Mouse (Mus musculus): Measurements from ENCODE around the gene Igf2.

Igf2 gene

DNA sequence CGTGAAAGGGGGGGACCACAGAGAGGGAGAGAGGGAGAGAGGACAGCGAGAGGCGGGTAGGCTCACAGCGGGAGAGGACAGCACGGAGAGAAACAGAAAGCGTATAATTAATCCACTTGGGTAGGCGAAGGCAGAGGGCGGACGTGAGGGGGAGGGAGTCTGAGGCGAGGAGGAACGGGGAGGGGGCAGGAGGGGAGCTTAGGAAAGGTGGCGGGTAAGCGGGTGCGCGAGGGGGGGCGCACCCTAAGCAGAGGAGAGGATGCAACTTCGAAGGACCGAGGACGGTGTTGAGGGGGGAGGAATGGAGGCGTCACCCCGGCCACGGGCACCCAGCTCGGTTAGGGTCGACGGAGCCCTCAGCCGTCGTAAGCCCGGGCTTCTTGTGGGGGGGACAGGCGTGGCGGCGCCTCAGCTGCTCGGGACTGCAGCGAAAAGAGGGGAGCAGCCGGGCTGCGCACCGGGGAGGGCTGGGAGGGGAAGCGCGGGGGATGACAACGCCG, 7.9 kb downstream of the Igf2 start:
- DNase-seq: no peak

DNA sequence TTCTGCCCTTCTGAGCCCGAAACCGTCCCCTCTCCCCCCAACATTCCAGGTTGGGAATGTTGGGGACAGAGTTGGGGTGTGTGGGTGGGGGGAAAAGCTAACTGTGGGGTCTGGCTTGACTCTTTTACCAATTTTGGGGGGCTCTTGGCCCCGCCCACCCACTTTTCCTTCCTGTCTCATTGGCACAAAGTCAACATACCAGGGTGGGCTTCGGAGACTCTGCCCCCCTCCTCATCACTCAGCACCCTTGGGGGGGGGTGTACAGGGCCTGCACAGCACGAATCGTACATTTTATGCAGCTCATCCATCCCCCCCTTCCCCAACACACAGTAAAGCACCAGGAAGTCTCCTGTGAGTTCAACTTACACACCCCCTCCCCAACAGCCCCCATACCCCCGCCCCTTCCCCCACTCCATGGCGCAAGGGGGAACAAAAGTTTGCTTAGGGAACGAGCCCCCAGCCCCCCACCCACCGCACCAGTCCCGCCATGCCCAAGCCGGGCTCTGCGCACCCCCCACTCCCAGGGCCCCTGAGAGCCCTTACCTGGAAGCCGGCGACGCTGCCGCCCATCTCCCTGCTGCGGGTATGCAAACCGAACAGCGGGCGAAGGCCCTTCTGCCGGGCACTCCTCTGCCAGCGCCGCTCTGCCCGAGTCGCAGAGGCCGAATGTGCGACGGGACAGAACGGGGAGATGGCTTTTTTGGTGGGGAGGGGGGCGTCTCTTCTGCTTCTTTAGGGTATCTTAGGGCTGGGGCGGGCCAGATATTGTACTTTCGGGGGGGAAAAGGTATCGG, 8.6 kb downstream of the Igf2 start:
- DNase-seq: no peak

- DNase-seq: peak; percentile 77
Measured at GRCm38 (mm10) chr7:142657341-142657791, 9.2 kb downstream of the Igf2 start.

- DNase-seq: peak; percentile 68
Measured at GRCm38 (mm10) chr7:142656055-142656454, 10.6 kb downstream of the Igf2 start.

DNA sequence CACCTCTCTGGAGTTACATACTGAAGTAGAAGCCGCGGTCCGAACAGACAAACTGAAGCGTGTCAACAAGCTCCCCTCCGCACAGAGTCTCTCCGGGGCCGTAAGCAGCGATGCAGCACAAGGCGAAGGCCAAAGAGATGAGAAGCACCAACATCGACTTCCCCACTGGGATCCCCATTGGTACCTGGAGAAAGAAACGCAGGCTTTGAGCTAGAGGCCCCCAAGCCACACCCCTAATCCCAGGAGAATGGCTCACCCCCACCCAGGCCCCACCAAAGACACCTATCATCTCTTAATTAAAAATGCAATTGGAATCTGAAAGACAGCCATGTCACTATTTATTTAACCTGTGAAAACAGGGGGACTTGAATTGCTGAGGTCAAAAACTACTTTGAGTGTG, 11.0 kb downstream of the Igf2 start:
- DNase-seq: no peak

DNA sequence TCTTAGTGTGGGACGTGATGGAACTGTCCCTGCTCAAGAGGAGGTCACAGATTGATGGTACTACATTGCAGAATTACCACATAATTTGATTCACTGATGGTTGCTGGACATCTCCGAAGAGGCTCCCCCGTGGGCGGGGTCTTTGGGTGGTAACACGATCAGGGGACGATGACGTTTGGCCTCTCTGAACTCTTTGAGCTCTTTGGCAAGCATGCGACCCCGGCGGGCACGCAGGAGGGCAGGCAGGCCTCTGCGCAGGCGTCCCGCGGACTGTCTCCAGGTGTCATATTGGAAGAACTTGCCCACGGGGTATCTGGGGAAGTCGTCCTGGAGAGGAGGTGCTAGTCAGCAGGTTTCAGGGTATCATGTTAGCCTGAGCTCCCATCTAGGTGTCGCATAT, 12.9 kb downstream of the Igf2 start:
- DNase-seq: peak; percentile 62

DNA sequence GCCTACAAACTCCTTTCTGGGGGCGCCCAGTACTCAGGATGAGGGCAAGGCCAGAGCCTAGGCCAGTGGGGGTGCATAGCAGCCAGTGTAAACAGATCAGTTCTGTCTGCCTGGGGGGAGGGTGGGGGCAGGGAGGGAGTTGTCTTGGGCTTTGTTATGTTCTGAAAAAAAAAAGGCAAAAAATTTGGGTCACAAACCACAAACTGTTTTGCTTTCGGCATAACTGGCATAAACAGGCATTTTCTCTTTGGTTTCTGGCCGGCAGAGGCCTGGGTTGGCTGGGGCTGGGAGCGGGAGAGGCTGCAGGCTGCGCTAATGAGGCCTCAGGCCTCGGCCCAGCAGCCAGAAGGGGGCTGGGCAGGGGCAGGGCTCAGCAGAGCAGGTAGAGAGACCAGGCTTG, 19.9 kb downstream of the Igf2 start:
- no peak for DNase-seq

GRCm38 (mm10) chr7:142645045-142645444, 21.6 kb downstream of the Igf2 start:
- no peak for DNase-seq

DNA sequence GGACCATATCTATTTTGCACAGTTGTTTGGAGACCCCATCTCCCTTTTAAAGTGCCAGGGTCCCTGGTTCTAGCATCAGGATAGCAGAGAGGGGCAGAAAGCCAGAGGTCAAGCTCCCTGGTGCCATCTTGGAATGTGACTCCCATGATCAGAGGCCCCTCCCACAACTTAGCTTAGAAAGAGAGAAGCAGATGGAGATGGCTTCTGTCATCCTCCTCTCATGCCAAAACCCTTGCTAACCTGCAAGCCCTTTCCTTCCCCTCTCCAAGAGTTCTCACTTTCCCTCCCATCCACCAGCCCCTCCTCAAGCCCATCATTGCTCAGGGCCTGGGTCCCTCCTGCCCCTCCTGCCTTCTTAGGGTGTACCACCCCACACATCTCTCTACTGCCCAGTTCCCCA, 30.4 kb downstream of the Igf2 start:
- DNase-seq: no peak

- no peak for DNase-seq
Measured at GRCm38 (mm10) chr7:142630691-142631090, 35.9 kb downstream of the Igf2 start.

GRCm38 (mm10) chr7:142629806-142630205, 36.8 kb downstream of the Igf2 start:
- DNase-seq: no peak

GRCm38 (mm10) chr7:142622180-142622579, 44.4 kb downstream of the Igf2 start:
- DNase-seq: no peak

GRCm38 (mm10) chr7:142613077-142613476, 53.5 kb downstream of the Igf2 start:
- no peak for DNase-seq

DNA sequence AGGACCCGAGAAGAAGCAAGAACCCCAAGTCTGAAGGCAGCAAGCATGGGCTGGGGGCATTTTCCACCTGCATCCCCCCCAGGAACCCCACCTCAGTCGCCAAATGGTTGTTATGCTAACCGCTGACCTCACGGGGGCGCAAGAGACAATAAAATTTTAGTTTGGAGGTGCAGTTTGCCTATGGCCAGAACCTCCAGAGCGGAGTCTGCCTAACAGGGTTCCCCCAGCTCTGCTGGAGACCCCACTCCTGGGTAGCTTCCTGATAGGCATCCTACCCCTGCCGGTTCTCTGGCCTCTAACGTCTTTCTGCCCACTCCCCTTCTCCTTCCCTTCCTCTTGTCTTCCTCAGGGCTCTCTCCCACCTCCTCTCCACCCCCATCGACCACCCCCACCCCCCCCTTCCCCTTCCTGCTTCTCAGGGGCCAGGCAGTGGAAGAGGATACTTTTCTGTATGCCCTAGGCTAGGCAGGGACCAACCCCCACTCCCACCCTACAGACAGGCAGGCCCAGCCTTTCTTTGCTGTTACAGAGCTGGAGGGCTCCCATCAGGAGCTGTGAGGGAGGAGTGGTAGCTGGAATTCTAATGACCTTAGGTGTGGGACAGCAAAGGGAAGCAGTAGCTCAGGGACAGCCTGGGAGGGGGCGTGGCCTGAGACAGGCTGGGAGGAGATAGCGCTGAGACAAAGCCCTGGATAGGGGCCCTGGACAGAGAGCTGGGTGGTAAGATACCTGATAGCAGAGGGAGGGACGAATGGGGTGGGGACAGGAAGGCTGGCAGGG, 55.8 kb downstream of the Igf2 start:
- peak; percentile 89 for DNase-seq

GRCm38 (mm10) chr7:142600921-142601320, 65.7 kb downstream of the Igf2 start:
- DNase-seq: no peak

Measured in embryo, embryonic 11 days (tissue).